Mouse (Mus musculus) midbrain, embryonic 15.5 days (tissue): Measurements from ENCODE around the gene Gzme. TPM values are rescaled to one million over a fixed set of nuclear protein-coding genes. Genes with fewer than 3 reads are reported as not detected.
"Not testable (repeated sequence)": the region's sequence is repeated elsewhere in the genome, so short reads cannot be mapped to it uniquely, and the experiment has no call there.

Experiments
- ATAC-seq: fragments of 200-750 bp; cut with Nextera tagmentation; replicated peaks from 2 replicates; pipeline ENCODE4 v1.8.0; 2017; ENCODE audit warnings: moderate TSS enrichment
- H3K27ac ChIP-seq: fragments of 300-500 bp; sonication (generic); 2 replicates; pipeline ENCODE4 v1.5.1; 2015; ENCODE audit warnings: mild to moderate bottlenecking, inconsistent platforms
- H3K27me3 ChIP-seq: fragments of 300-500 bp; sonication (generic); replicated peaks from 2 replicates; pipeline ENCODE4 v1.6.1; 2015; ENCODE audit warnings: inconsistent platforms
- H3K36me3 ChIP-seq: fragments of 300-500 bp; sonication (generic); replicated peaks from 2 replicates; pipeline ENCODE4 v1.6.1; 2015; ENCODE audit warnings: inconsistent platforms
- H3K4me1 ChIP-seq: fragments of 300-500 bp; sonication (generic); 2 replicates; pipeline ENCODE4 v1.6.1; 2015; ENCODE audit warnings: inconsistent platforms
- H3K4me2 ChIP-seq: fragments of 300-500 bp; sonication (generic); 2 replicates; pipeline ENCODE4 v1.6.1; 2015; ENCODE audit warnings: inconsistent platforms, mild to moderate bottlenecking, moderate library complexity
- H3K4me3 ChIP-seq: fragments of 300-500 bp; sonication (generic); 2 replicates; pipeline ENCODE4 v1.5.1; 2015; ENCODE audit warnings: mild to moderate bottlenecking, inconsistent platforms
- H3K9ac ChIP-seq: fragments of 300-500 bp; sonication (generic); 2 replicates; pipeline ENCODE4 v1.6.1; 2015; ENCODE audit warnings: mild to moderate bottlenecking, inconsistent platforms
- H3K9me3 ChIP-seq: fragments of 300-500 bp; sonication (generic); 2 replicates; pipeline ENCODE4 v1.6.1; 2016; ENCODE audit warnings: inconsistent platforms
- WGBS: fragments of 180-500 bp; shearing (Covaris S2); methylation state at CpG from one replicate; pipeline ENCODE4 v1.1.7; 2015; ENCODE audit warnings: mixed read lengths; 5-methylcytosine and 5-hydroxymethylcytosine counted together
- polyA plus RNA-seq: library from polyadenylated mRNA; unstranded; fragments of >200 nt; fragmentation: Nextera tagmentation; extraction: Ambion mirVana; gene quantifications from 2 replicates; pipeline ENCODE4 v1.2.1, GENCODE M21; 2015

The Gzme gene
- polyA plus RNA-seq: not detected in 2 replicates

DNA sequence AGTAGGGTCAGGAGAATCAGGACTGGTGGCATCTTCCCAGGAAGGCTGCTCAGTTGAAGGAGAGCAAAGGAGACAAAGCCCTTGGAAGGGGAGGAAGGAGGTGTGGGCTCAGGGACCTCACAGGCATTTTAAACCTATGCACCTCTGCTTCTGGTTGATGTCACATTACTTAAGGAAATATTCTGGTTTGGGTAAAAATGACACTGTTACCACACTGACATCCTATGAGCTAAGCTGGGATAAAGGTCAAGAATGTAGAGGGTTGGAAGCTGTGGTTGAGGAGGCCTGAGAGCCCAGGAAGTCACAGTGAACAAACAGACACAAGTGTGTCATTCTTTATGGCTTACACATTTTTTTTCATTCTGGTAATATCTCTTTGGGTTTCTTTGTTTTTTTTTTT is at the start of gene Gzme:
Gene Gzme (minus strand): TSS at position 101 of the 400 bp plus-strand sequence.
- Histone ChIP-seq H3K36me3 (no peaks in the 10 kb centered on the region), H3K9ac (no peak within 1 kb of the TSS), H3K4me3 (no peak within 1 kb of the TSS), H3K4me2 (no peak within 1 kb of the TSS), H3K4me1 (no peaks in the 10 kb centered on the region), H3K9me3 (no peaks in the 10 kb centered on the region), H3K27me3 (no peaks in the 10 kb centered on the region), H3K27ac (no peak within 1 kb of the TSS)
- no peak for ATAC-seq

DNA sequence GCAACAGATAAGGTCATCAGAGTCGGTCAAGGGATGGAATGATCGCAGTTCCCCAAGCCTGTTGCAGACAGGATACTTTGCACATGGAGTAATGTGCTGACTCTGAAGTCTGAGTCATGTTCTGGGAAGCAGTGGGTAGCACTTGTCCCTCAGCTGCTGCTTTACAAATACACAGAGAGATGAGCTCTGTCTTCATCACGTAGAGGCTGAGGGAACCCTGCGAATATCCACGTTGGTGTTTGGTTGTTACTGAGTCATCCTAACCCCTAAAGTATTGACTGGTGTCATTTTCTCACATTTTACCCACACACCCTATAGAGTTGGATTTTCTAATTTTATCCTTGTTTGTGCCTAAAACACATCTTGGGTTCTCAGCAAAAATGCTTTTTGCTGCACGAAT is 47.6 kb upstream of the Gzme start:
- H3K9ac ChIP-seq: no peak overlapping the region
- no peaks in the 10 kb centered on the region for H3K4me1 ChIP-seq
- WGBS: 88% methylated on average over 6 of the region's 6 CpGs
- no peaks in the 10 kb centered on the region for H3K9me3 ChIP-seq
- ATAC-seq: no peak
- no peaks in the 10 kb centered on the region for H3K36me3 ChIP-seq
- H3K4me3 ChIP-seq: no peak overlapping the region
- H3K27ac ChIP-seq: no peak overlapping the region
- H3K27me3 ChIP-seq: no peaks in the 10 kb centered on the region
- no peak overlapping the region for H3K4me2 ChIP-seq

DNA sequence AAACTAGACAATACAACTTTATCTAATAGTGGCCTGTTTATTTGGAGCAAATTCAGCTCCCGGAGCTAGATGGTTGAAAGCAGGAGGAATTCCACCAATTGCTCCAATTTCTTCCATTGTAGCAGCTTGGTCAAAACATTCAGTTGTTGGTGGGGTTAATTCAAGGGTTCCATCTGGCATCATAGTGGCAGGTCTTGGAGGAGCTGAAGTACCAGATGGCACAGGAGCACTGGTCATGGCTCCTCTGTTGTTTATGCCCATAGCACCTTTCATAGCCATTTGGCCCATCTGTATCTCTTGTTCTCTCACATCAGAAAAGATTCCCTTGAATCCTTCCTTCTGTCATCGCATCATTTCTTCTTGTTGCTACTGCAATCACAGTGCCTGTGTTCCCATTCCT is 41.7 kb upstream of the Gzme start:
- H3K4me1 ChIP-seq: no peaks in the 10 kb centered on the region
- WGBS: 91% methylated on average over 2 of the region's 2 CpGs

DNA sequence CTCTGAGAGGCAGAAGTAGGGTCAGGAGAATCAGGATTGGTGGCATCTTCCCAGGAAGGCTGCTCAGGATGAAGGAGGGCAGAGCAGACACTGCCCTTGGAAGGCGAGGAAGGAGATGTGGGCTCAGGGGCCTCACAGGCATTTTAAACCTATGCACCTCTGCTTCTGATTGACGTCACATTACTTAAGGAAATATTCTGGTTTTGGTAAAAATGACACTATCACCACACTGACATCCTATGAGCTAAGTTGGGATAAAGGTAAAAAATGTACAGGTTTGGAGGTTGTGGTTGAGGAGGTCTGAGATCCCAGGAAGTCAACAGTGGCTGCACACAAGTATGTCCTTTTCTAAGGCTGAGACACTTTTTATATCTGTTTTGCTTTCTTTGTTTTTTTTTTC is 39.1 kb upstream of the Gzme start, which contains the start of gene Gzmg:
Gene Gzmg (minus strand): TSS at position 101 of the 400 bp plus-strand sequence.
- not testable (repeated sequence) for H3K36me3 ChIP-seq, H3K4me2 ChIP-seq

More for the DNA sequence above, 41.7 kb upstream of the Gzme start:
- no peak for ATAC-seq
- H3K4me3 ChIP-seq: no peak overlapping the region
- no peak overlapping the region for H3K4me2 ChIP-seq
- no peak overlapping the region for H3K27ac ChIP-seq
- H3K27me3 ChIP-seq: no peaks in the 10 kb centered on the region
- H3K9ac ChIP-seq: no peak overlapping the region
- H3K9me3 ChIP-seq: no peaks in the 10 kb centered on the region
- no peaks in the 10 kb centered on the region for H3K36me3 ChIP-seq

DNA sequence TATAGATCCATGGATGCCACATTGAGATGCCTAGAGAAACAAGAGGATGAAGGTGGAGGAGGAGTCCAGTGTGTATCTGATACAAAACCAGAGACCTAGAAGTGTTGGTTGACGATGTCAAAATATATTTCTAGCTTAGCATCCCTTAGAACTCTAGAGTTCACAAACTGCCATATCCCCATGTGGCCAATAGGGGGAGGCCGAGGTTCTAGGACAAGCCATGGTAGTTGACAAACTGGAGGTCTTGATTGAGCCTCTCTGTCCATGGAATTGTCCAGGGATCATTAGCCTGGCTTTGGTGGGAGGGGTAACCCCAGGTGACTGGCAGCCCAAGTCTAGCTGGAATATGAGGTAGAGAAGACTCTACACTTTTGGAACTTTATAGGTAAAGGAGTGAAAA is 34.9 kb upstream of the Gzme start:
- Histone ChIP-seq H3K9me3 (no peaks in the 10 kb centered on the region), H3K9ac (no peak overlapping the region), H3K4me3 (no peak overlapping the region), H3K27ac (no peak overlapping the region), H3K4me2 (no peak overlapping the region), H3K4me1 (no peaks in the 10 kb centered on the region), H3K36me3 (no peaks in the 10 kb centered on the region), H3K27me3 (no peaks in the 10 kb centered on the region)
- ATAC-seq: no peak
- WGBS: 82% methylated on average over 2 of the region's 2 CpGs

More for the DNA sequence above, 39.1 kb upstream of the Gzme start, which contains the start of gene Gzmg:
- H3K4me3 ChIP-seq, H3K4me1 ChIP-seq, H3K27ac ChIP-seq, H3K9ac ChIP-seq, H3K27me3 ChIP-seq, H3K9me3 ChIP-seq, ATAC-seq: not testable (repeated sequence)
- 80% methylated on average over 2 of the region's 2 CpGs for WGBS

DNA sequence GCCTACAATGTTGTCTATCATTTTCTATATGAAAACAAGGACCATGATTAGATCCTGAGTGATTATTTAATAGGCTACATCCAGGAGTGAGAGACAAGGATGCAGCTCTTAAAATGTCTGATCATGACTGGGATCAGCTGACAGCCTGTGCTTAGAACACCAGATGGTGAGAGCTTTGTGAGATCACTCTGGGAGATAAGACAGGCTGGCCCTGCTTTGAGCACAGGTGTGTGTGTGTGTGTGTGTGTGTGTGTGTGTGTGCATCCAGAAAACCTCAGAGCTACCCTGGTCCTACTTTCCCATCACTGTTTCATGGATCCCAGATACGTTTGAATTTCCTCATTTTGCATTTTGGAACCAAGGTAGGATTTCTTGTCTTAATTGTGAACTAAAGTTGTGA is 13.2 kb upstream of the Gzme start:
- not testable (repeated sequence) for H3K4me3 ChIP-seq, H3K27ac ChIP-seq, H3K27me3 ChIP-seq, H3K4me2 ChIP-seq, ATAC-seq, H3K4me1 ChIP-seq, H3K9me3 ChIP-seq, H3K9ac ChIP-seq, H3K36me3 ChIP-seq
- 74% methylated on average over 1 of the region's 1 CpGs for WGBS

DNA sequence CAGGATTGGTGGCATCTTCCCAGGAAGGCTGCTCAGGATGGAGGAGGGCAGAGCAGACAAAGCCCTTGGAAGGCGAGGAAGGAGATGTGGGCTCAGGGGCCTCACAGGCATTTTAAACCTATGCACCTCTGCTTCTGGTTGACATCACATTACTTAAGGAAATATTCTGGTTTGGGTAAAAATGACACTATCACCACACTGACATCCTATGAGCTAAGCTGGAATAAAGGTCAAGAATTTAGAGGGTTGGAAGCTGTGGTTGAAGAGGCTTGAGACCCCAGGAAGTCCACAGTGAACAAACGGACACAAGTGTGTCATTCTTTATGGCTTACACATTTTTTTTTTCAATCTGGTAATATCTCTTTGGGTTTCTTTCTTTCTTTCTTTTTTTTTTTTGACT is 12.1 kb upstream of the Gzme start, which contains the start of gene Gzmd:
Gene Gzmd (minus strand): TSS at position 101 of the 400 bp plus-strand sequence.
- not testable (repeated sequence) for H3K4me3 ChIP-seq, H3K4me1 ChIP-seq, H3K4me2 ChIP-seq, H3K27me3 ChIP-seq, H3K9me3 ChIP-seq, H3K27ac ChIP-seq, ATAC-seq, H3K9ac ChIP-seq, H3K36me3 ChIP-seq
- 66% methylated on average over 2 of the region's 2 CpGs for WGBS

DNA sequence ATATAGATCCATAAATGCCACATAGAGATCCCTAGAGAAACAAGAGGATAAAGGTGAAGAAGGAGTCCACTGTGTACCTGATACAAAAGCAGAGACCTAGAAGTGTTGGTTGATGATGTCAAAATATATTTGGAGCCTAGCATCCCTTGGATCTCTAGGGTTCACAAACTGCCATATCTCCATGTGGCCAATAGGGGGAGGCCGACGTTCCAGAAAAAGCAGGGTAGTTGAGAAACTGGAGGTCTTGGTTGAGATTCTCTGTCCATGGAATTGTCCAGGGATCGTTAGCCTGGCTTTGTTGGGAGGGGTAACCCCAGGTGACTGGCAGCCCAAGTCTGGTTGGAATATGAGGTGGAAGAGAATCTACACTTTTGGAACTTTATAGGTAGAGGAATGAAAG is 7.9 kb upstream of the Gzme start:
- H3K9ac ChIP-seq: no peak overlapping the region
- no peaks in the 10 kb centered on the region for H3K9me3 ChIP-seq
- H3K4me3 ChIP-seq: no peak overlapping the region
- no peaks in the 10 kb centered on the region for H3K4me1 ChIP-seq
- 48% methylated on average over 3 of the region's 3 CpGs for WGBS
- no peak overlapping the region for H3K4me2 ChIP-seq
- ATAC-seq: no peak
- no peak overlapping the region for H3K27ac ChIP-seq
- H3K27me3 ChIP-seq: no peaks in the 10 kb centered on the region
- H3K36me3 ChIP-seq: no peaks in the 10 kb centered on the region

DNA sequence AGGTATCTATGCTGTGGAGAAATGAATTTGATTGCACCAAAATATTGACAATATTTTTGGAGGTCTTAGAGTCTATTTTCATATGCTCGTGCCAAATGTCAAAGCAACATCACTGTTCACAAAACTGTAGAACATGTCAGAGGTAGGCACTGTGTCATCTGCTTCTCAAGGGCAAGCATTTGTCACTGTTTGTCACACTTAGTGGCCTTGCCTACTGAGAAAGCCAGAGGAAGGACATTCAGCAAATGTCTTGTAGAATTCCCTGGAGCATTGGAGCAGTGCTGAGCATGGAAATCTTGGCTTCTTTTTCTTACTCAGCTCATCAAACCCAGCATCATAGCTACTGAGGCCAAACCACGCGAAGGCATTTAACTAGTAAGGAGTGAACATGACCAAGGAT is 3.1 kb upstream of the Gzme start:
- Histone ChIP-seq H3K4me1 (no peaks in the 10 kb centered on the region), H3K27ac (no peak overlapping the region), H3K4me2 (no peak overlapping the region), H3K9ac (no peak overlapping the region), H3K9me3 (no peaks in the 10 kb centered on the region), H3K27me3 (no peaks in the 10 kb centered on the region), H3K36me3 (no peaks in the 10 kb centered on the region), H3K4me3 (no peak overlapping the region)
- 86% methylated on average over 3 of the region's 3 CpGs for WGBS
- no peak for ATAC-seq

DNA sequence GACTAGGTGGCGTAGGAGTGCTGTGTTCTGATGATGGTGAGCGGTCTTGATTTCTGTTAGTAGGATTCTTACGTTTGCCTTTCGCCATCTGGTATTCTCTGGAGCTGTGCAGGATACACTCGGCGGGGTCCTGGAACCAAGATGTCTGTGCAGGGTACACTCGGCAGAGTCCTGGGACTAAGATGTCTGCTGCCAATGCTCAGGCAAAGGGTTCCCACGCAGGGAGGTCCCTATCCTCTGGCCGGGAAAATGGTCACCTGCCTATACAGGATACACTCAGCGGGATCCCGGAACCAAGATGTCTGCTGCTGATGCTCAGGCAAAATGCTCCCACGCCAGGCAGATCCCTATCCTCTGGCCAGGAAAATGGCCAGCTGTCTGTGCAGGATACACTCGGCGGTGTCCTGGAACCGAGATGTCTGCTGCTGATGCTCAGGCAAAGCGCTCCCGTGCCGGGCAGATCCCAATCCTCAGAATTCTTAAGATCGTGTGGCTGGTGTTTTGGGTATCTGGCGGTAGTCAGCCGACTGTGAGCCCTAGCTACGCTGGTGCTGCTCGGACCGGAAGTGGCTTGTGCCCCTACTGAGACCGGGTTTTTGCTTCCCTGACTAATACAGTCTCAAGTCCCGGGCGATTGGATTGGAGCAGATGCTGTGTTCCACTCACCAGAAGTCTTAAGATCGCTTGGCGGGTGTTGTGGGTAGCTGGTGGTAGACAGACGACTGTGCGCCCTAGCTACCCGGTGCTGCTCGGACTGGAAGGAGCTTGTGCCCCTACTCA is 4.7 kb downstream of the Gzme start:
- 92% methylated on average over 33 of the region's 33 CpGs for WGBS

DNA sequence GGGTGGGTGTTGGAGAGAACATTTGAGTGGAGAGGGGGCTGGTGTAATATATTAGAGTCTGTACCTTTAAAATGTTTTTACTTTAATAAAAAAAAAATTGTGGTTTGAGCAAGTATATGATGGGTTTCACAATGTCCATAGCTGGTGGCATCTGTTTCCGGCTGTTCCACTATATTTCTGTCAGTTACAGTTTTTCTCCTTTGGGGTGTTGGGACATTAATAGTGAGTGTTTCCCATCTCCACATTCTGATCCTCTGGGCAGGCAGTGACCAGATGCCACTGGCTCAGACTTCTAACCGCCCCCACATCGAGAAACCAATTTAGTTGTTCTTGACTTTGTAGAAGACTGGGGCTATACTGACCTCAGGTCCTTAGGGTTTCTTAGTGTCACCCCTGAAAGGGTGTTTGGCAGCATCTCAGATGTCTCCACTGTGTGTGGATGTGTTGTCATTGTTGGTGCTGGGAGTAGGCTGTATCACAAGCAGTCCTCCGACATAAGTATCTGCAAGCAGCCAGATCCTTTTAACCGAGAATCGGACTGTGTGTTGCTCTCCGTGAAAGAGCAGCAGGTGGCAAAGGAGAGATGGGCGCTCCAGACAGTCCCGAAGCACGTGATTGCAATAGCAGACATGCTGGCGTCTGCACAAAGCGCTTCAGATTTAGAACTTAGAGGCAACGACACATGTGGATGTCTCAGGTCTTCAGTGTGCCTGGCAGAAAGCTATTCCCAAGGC is 14.8 kb downstream of the Gzme start:
- Histone ChIP-seq H3K4me3 (no peak overlapping the region), H3K9me3 (no peaks in the 10 kb centered on the region), H3K9ac (no peak overlapping the region), H3K4me1 (no peaks in the 10 kb centered on the region), H3K27ac (no peak overlapping the region), H3K36me3 (no peaks in the 10 kb centered on the region), H3K4me2 (no peak overlapping the region), H3K27me3 (no peaks in the 10 kb centered on the region)
- WGBS: 79% methylated on average over 13 of the region's 13 CpGs
- ATAC-seq: no peak

More for the DNA sequence above, 4.7 kb downstream of the Gzme start:
- not testable (repeated sequence) for H3K9ac ChIP-seq, ATAC-seq, H3K36me3 ChIP-seq, H3K4me1 ChIP-seq, H3K27me3 ChIP-seq, H3K27ac ChIP-seq, H3K4me3 ChIP-seq, H3K4me2 ChIP-seq, H3K9me3 ChIP-seq

DNA sequence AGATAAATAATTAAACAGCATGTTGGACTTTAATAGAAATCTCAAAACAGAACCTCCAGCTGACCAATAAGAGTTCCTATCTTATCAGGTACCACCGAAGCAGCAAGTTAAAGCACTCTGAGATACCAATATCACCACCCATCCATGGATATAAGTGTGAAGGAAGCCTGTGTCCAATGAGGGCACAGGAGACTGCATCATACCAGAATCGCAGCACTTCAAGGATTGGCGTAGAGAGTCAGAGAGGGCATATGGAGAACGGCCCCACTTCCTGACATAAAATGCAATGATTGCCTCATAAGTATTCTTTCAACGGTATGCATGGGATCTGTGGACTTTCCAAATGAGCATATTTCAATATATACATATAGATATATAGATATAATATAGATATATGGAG is 15.4 kb downstream of the Gzme start:
- Histone ChIP-seq H3K27me3 (no peaks in the 10 kb centered on the region), H3K9ac (no peak overlapping the region), H3K4me2 (no peak overlapping the region), H3K27ac (no peak overlapping the region), H3K4me1 (no peaks in the 10 kb centered on the region), H3K4me3 (no peak overlapping the region), H3K36me3 (no peaks in the 10 kb centered on the region), H3K9me3 (no peaks in the 10 kb centered on the region)
- no peak for ATAC-seq
- 89% methylated on average over 5 of the region's 5 CpGs for WGBS

DNA sequence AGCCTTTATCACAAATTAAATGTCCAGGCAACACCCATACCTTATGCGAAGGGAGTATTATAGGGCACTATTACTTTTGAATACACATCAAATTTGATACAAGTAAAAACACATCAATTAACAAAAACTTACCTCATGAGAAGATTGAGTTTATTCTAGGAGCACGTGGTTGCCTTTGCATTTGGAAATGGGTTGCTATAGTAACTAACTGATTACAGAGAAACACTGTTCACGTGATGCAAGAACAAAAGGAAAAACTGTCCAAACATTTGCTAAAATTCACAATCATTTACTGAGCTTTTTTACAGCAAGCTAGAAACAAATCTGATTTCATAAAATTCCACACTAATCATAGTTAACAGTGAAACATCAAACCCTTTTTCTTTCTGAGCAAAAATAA is 17.0 kb downstream of the Gzme start:
- no peaks in the 10 kb centered on the region for H3K4me1 ChIP-seq
- H3K4me3 ChIP-seq: no peak overlapping the region
- 63% methylated on average over 3 of the region's 3 CpGs for WGBS
- H3K9ac ChIP-seq: no peak overlapping the region
- H3K9me3 ChIP-seq: no peaks in the 10 kb centered on the region
- H3K27ac ChIP-seq: no peak overlapping the region
- no peak for ATAC-seq
- no peaks in the 10 kb centered on the region for H3K36me3 ChIP-seq
- H3K27me3 ChIP-seq: no peaks in the 10 kb centered on the region
- no peak overlapping the region for H3K4me2 ChIP-seq
